Mouse (Mus musculus): ENCODE results near the gene Cacnb2. TPM values are rescaled to one million over a fixed set of nuclear protein-coding genes. Genes with fewer than 3 reads are reported as not detected.
"Not testable (repeated sequence)": the region's sequence is repeated elsewhere in the genome, so short reads cannot be mapped to it uniquely, and the experiment has no call there.

Cacnb2 gene
- polyA plus RNA-seq, 1 experiment = 45.1 TPM

- Histone ChIP-seq H3K4me3 (replicated peaks; ENCODE audit: insufficient read depth, low read depth, low read length) (no peak overlapping the region), H3K27ac (ENCODE audit: insufficient read depth, low read length) (no peak overlapping the region), H3K27me3 (ENCODE audit: control insufficient read depth, insufficient read depth, low read length) (no peaks in the 10 kb centered on the region), H3K4me1 (ENCODE audit: control insufficient read depth, insufficient read depth, low read length) (no peaks in the 10 kb centered on the region)
- TF ChIP-seq POLR2A (IDR thresholded peaks at IDR 0.05; ENCODE audit: borderline replicate concordance, insufficient read depth, low read length) (no peak), CTCF (IDR thresholded peaks at IDR 0.05; ENCODE audit: borderline replicate concordance, insufficient read depth, low read depth, low read length) (no peak)
- 85% methylated on average over 3 of the region's 3 CpGs for WGBS
- DNase-seq = no peak
These were observed 110.2 kb downstream of the Cacnb2 start for GRCm38 (mm10) chr2:14713049-14713448.

GRCm38 (mm10) chr2:14716666-14717065 lies 113.8 kb downstream of the Cacnb2 start:
- H3K27me3 ChIP-seq (ENCODE audit: control insufficient read depth, insufficient read depth, low read length) = no peaks in the 10 kb centered on the region
- whole genome bisulfite sequencing = 39% methylated on average over 1 of the region's 1 CpGs
- H3K27ac ChIP-seq (ENCODE audit: insufficient read depth, low read length) = no peak overlapping the region
- no peaks in the 10 kb centered on the region for H3K4me1 ChIP-seq (ENCODE audit: control insufficient read depth, insufficient read depth, low read length)
- no peak overlapping the region for H3K4me3 ChIP-seq (replicated peaks; ENCODE audit: insufficient read depth, low read depth, low read length)
- TF ChIP-seq POLR2A (IDR thresholded peaks at IDR 0.05; ENCODE audit: borderline replicate concordance, insufficient read depth, low read length) (no peak), CTCF (IDR thresholded peaks at IDR 0.05; ENCODE audit: borderline replicate concordance, insufficient read depth, low read depth, low read length) (no peak)
- no peak for DNase-seq

- TF ChIP-seq POLR2A (IDR thresholded peaks at IDR 0.05; ENCODE audit: borderline replicate concordance, insufficient read depth, low read length) = no peak
- no peak overlapping the region for H3K4me3 ChIP-seq (replicated peaks; ENCODE audit: insufficient read depth, low read depth, low read length)
- no peaks in the 10 kb centered on the region for H3K4me1 ChIP-seq (ENCODE audit: control insufficient read depth, insufficient read depth, low read length)
- WGBS = 83% methylated on average over 9 of the region's 9 CpGs
- H3K27me3 ChIP-seq (ENCODE audit: control insufficient read depth, insufficient read depth, low read length) = no peaks in the 10 kb centered on the region
- no peak overlapping the region for H3K27ac ChIP-seq (ENCODE audit: insufficient read depth, low read length)
- DNase-seq = peak; percentile 13 to 20
These were observed 116.3 kb downstream of the Cacnb2 start for GRCm38 (mm10) chr2:14719119-14719718.

GRCm38 (mm10) chr2:14725437-14725836 lies 122.5 kb downstream of the Cacnb2 start:
- DNase-seq = no peak
- Histone ChIP-seq H3K4me1 (ENCODE audit: control insufficient read depth, insufficient read depth, low read length) (no peaks in the 10 kb centered on the region), H3K27me3 (ENCODE audit: control insufficient read depth, insufficient read depth, low read length) (no peaks in the 10 kb centered on the region), H3K4me3 (replicated peaks; ENCODE audit: insufficient read depth, low read depth, low read length) (no peak overlapping the region), H3K27ac (ENCODE audit: insufficient read depth, low read length) (no peak overlapping the region)
- no peak for TF ChIP-seq POLR2A (IDR thresholded peaks at IDR 0.05; ENCODE audit: borderline replicate concordance, insufficient read depth, low read length)
- no peak for TF ChIP-seq CTCF (IDR thresholded peaks at IDR 0.05; ENCODE audit: borderline replicate concordance, insufficient read depth, low read depth, low read length)

- not testable (repeated sequence) for H3K4me3 ChIP-seq (replicated peaks; ENCODE audit: insufficient read depth, low read depth, low read length); DNase-seq; H3K4me1 ChIP-seq (ENCODE audit: control insufficient read depth, insufficient read depth, low read length); H3K27me3 ChIP-seq (ENCODE audit: control insufficient read depth, insufficient read depth, low read length); H3K27ac ChIP-seq (ENCODE audit: insufficient read depth, low read length)
- WGBS = 93% methylated on average over 13 of the region's 13 CpGs
These were observed 123.7 kb downstream of the Cacnb2 start for GRCm38 (mm10) chr2:14726601-14727000.

- Histone ChIP-seq H3K27ac (ENCODE audit: insufficient read depth, low read length) (no peak overlapping the region), H3K4me3 (replicated peaks; ENCODE audit: insufficient read depth, low read depth, low read length) (peak overlapping the region; percentile 36), H3K4me1 (ENCODE audit: control insufficient read depth, insufficient read depth, low read length) (no peaks in the 10 kb centered on the region), H3K27me3 (ENCODE audit: control insufficient read depth, insufficient read depth, low read length) (no peaks in the 10 kb centered on the region)
- 34% methylated on average over 9 of the region's 9 CpGs for WGBS
- peak; percentile 16 to 27 for DNase-seq
- TF ChIP-seq POLR2A (IDR thresholded peaks at IDR 0.05; ENCODE audit: borderline replicate concordance, insufficient read depth, low read length) = no peak
- no peak for TF ChIP-seq CTCF (IDR thresholded peaks at IDR 0.05; ENCODE audit: borderline replicate concordance, insufficient read depth, low read depth, low read length)
These were observed 136.0 kb downstream of the Cacnb2 start for GRCm38 (mm10) chr2:14738927-14739326.

- WGBS = 80% methylated on average over 15 of the region's 15 CpGs
- Histone ChIP-seq H3K27me3 (ENCODE audit: control insufficient read depth, insufficient read depth, low read length) (no peaks in the 10 kb centered on the region), H3K27ac (ENCODE audit: insufficient read depth, low read length) (no peak overlapping the region), H3K4me1 (ENCODE audit: control insufficient read depth, insufficient read depth, low read length) (no peaks in the 10 kb centered on the region), H3K4me3 (replicated peaks; ENCODE audit: insufficient read depth, low read depth, low read length) (peak overlapping the region; percentile 41)
- no peak for TF ChIP-seq CTCF (IDR thresholded peaks at IDR 0.05; ENCODE audit: borderline replicate concordance, insufficient read depth, low read depth, low read length)
- DNase-seq = peak; percentile 21 to 40
These were observed 136.6 kb downstream of the Cacnb2 start for GRCm38 (mm10) chr2:14739510-14739909.

- H3K27ac ChIP-seq (ENCODE audit: insufficient read depth, low read length) = no peak overlapping the region
- no peaks in the 10 kb centered on the region for H3K27me3 ChIP-seq (ENCODE audit: control insufficient read depth, insufficient read depth, low read length)
- DNase-seq = peak; percentile 28 to 32
- 16% methylated on average over 7 of the region's 7 CpGs for WGBS
- H3K4me1 ChIP-seq (ENCODE audit: control insufficient read depth, insufficient read depth, low read length) = no peaks in the 10 kb centered on the region
- H3K4me3 ChIP-seq (replicated peaks; ENCODE audit: insufficient read depth, low read depth, low read length) = peak overlapping the region; percentile 46
- TF ChIP-seq POLR2A (IDR thresholded peaks at IDR 0.05; ENCODE audit: borderline replicate concordance, insufficient read depth, low read length) (no peak), CTCF (IDR thresholded peaks at IDR 0.05; ENCODE audit: borderline replicate concordance, insufficient read depth, low read depth, low read length) (no peak)
These were observed 137.5 kb downstream of the Cacnb2 start for GRCm38 (mm10) chr2:14740359-14740758.

Measured in cerebellum, adult 2 months (tissue).